Mouse (Mus musculus): Measurements from ENCODE around the gene Gss. TPM values are rescaled to one million over a fixed set of nuclear protein-coding genes. Genes with fewer than 3 reads are reported as not detected.

Gene Gss
- polyA plus RNA-seq, 1 experiment from 2014 or later: 16.7 TPM

DNA sequence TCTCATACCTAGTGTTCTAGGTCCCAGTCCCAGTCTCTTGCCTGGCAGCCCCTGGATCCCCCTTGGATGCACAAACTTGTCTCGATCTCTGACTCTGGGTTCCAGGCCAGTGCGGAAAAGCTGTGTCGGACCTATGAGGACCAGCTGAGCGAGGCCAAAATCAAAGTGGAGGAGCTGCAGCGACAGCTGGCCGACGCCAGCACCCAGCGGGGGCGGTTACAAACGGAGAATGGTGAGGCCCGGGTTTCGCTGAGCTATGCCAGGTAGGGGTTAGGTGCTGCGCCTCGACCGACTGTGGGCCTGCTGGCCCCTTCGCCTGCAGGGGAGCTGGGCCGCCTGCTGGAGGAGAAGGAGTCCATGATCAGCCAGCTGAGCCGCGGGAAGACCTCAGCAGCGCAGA, 37.5 kb upstream of the Gss start:
- Histone ChIP-seq H3K4me3 (no peak overlapping the region), H3K9me3 (replicated peaks) (no peaks in the 10 kb centered on the region), H3K4me1 (peaks cover 28% of the 10 kb centered on the region), H3K27me3 (peaks cover 62% of the 10 kb centered on the region), H3K4me2 (no peak overlapping the region; the same call in 1 of the 2 replicates), H3K27ac (no peak overlapping the region), H3K36me3 (ENCODE audit: poor library complexity, severe bottlenecking) (peaks cover 39% of the 10 kb centered on the region), H3K9ac (no peak overlapping the region; the same call in 1 of the 2 replicates)
- WGBS: 23% methylated on average over 20 of the region's 20 CpGs
- ATAC-seq: no peak

DNA sequence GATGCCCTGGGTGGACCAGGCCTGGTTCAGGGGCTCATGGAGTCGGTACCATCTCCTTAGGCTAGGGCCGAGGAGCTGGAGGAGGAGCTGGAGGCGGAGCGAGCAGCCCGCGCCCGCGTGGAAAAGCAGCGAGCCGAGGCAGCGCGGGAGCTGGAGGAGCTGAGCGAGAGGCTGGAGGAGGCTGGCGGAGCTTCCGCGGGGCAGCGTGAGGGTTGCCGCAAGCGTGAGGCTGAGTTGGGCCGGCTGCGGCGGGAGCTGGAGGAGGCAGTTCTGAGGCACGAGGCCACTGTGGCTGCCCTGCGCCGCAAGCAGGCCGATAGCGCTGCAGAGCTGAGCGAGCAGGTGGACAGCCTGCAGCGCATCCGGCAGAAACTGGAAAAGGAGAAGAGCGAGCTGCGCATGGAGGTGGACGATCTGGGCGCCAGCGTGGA, 36.6 kb upstream of the Gss start:
- ATAC-seq: peak; percentile 65
- H3K4me3 ChIP-seq: peak overlapping the region; percentile 38
- no peak overlapping the region for H3K27ac ChIP-seq
- H3K9me3 ChIP-seq (replicated peaks): no peaks in the 10 kb centered on the region
- H3K4me2 ChIP-seq: peak overlapping the region; percentile 83
- peaks cover 30% of the 10 kb centered on the region for H3K36me3 ChIP-seq (ENCODE audit: poor library complexity, severe bottlenecking)
- peaks cover 62% of the 10 kb centered on the region for H3K27me3 ChIP-seq
- H3K4me1 ChIP-seq: peaks cover 28% of the 10 kb centered on the region
- peak overlapping the region; percentile 60 for H3K9ac ChIP-seq
- WGBS: 2% methylated on average over 32 of the region's 35 CpGs

DNA sequence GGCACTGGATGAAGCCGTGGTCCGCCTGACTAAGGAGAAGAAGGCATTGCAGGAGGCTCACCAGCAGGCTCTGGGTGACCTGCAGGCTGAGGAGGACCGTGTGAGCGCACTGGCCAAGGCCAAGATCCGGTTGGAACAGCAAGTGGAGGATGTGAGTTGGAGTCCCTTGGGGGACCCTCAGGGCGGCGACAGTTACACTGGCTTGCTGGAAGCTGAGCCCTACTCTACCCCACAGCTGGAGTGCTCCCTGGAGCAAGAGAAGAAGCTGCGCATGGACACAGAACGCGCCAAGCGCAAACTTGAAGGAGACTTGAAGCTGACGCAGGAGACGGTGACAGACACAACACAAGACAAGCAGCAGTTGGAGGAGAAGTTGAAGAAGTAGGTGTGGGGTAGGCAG, 35.9 kb upstream of the Gss start:
- no peak for ATAC-seq
- no peak overlapping the region for H3K4me3 ChIP-seq
- peaks cover 62% of the 10 kb centered on the region for H3K27me3 ChIP-seq
- peaks cover 28% of the 10 kb centered on the region for H3K4me1 ChIP-seq
- H3K27ac ChIP-seq: no peak overlapping the region
- peak overlapping the region; percentile 83; the same call in 1 of the 2 replicates for H3K4me2 ChIP-seq
- H3K36me3 ChIP-seq (ENCODE audit: poor library complexity, severe bottlenecking): peaks cover 23% of the 10 kb centered on the region
- 77% methylated on average over 13 of the region's 13 CpGs for WGBS
- no peaks in the 10 kb centered on the region for H3K9me3 ChIP-seq (replicated peaks)
- peak overlapping the region; percentile 60; the same call in 1 of the 2 replicates for H3K9ac ChIP-seq

DNA sequence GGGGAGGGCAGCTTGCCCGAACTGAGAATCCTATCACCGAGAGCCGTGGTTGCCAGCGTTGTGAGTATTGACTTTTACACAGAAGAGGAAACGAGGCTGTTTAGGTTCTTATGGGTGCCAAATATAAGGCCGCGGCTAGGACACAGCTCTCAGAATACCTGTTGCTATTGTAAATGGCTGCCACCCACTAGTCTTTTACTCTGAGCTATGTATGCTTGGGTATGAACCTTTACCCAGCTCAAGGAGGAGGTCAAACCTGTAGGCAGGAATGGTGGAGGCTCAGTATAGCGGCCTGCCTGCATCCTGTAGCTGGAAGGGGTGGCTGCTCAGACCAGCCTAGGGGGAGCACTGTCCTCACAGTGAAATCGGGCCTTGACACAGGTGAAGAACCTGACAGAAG, 35.5 kb upstream of the Gss start:
- Histone ChIP-seq H3K4me1 (peaks cover 28% of the 10 kb centered on the region), H3K4me2 (no peak overlapping the region), H3K4me3 (no peak overlapping the region), H3K36me3 (ENCODE audit: poor library complexity, severe bottlenecking) (peaks cover 19% of the 10 kb centered on the region), H3K9ac (no peak overlapping the region), H3K9me3 (replicated peaks) (no peaks in the 10 kb centered on the region), H3K27ac (no peak overlapping the region), H3K27me3 (peaks cover 58% of the 10 kb centered on the region)
- ATAC-seq: no peak
- WGBS: 88% methylated on average over 9 of the region's 9 CpGs

DNA sequence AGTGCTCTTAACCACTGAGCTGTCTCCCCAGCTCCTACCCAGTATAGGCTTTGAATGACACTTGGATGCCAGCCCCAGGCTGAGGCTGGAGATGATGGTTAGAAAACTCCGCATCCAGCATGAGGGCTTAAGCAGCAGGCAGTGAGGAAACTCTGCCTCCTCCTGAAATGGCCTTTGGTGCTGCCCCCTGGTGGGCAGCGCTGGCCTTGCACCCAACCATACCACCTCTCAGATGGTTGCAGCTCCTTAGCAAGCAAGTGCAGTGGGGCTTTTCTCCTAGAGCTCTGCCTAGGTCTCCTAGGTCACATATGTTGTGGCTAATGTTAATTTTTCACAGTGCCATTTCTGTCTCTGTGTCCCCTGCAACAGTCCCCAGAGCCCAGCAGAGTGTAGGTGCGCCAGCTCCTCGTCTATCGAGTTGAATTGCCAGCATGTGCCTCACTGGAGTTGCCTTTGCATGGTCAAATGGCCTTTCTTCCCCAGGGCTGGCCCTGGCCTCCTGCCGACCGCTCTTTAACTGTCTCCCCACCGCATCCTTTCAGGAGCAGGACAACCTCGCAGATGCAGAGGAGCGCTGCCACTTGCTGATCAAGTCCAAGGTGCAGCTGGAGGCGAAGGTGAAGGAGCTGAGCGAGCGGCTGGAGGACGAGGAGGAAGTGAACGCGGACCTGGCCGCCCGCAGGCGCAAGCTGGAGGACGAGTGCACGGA, 34.6 kb upstream of the Gss start:
- WGBS: 41% methylated on average over 21 of the region's 21 CpGs

DNA sequence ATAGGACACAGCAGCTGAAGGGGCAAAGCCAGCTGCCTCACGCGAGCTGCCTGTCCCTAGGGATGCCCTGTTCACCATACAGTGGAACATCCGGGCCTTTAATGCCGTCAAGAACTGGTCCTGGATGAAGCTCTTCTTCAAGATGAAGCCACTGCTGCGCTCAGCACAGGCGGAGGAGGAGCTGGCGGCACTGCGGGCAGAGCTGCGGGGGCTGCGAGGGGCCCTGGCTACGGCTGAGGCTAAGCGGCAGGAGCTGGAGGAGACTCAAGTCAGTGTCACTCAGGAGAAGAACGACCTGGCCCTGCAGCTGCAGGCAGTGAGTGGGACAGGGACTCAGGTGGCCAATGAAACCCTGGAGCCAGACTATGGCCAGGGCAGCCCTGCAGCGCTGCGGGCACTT, 33.7 kb upstream of the Gss start:
- ATAC-seq: no peak
- Histone ChIP-seq H3K4me1 (peaks cover 24% of the 10 kb centered on the region), H3K36me3 (ENCODE audit: poor library complexity, severe bottlenecking) (peaks cover under 1% of the 10 kb centered on the region; the same call in 1 of the 2 replicates), H3K27me3 (peaks cover 40% of the 10 kb centered on the region), H3K4me2 (no peak overlapping the region), H3K27ac (no peak overlapping the region), H3K9me3 (replicated peaks) (no peaks in the 10 kb centered on the region), H3K4me3 (no peak overlapping the region), H3K9ac (no peak overlapping the region)
- 52% methylated on average over 15 of the region's 15 CpGs for WGBS

More for the DNA sequence above, 34.6 kb upstream of the Gss start:
- peaks cover 9% of the 10 kb centered on the region for H3K36me3 ChIP-seq (ENCODE audit: poor library complexity, severe bottlenecking)
- no peak overlapping the region for H3K4me3 ChIP-seq
- ATAC-seq: no peak
- H3K9me3 ChIP-seq (replicated peaks): no peaks in the 10 kb centered on the region
- H3K27ac ChIP-seq: no peak overlapping the region
- peaks cover 28% of the 10 kb centered on the region for H3K4me1 ChIP-seq
- no peak overlapping the region for H3K9ac ChIP-seq
- peaks cover 49% of the 10 kb centered on the region for H3K27me3 ChIP-seq
- H3K4me2 ChIP-seq: no peak overlapping the region

DNA sequence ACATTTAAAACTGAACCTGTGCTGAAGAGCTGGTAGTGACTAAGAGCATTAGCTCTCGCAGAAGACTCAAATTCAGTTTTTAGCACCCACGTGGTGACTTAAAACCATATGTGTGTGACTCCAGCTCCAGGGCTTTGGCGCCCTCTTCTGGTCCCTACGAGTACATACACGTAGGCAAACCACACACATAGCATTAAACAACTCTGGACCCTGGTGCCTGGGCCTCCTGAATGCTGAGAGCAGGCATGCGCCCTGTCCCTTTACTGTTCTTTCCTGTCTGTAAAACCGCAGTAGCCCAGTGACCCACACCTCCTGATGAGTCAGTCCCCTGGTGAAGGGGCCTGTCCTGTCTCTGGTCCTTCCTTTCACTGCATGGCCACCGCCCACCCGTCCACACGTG, 32.1 kb upstream of the Gss start:
- no peak overlapping the region for H3K4me3 ChIP-seq
- H3K36me3 ChIP-seq (ENCODE audit: poor library complexity, severe bottlenecking): no peaks in the 10 kb centered on the region
- no peak overlapping the region for H3K9ac ChIP-seq
- no peak overlapping the region for H3K4me2 ChIP-seq
- H3K27me3 ChIP-seq: peaks cover 28% of the 10 kb centered on the region
- H3K4me1 ChIP-seq: peaks cover 10% of the 10 kb centered on the region
- H3K27ac ChIP-seq: no peak overlapping the region
- H3K9me3 ChIP-seq (replicated peaks): no peaks in the 10 kb centered on the region
- 42% methylated on average over 10 of the region's 10 CpGs for WGBS
- ATAC-seq: no peak

DNA sequence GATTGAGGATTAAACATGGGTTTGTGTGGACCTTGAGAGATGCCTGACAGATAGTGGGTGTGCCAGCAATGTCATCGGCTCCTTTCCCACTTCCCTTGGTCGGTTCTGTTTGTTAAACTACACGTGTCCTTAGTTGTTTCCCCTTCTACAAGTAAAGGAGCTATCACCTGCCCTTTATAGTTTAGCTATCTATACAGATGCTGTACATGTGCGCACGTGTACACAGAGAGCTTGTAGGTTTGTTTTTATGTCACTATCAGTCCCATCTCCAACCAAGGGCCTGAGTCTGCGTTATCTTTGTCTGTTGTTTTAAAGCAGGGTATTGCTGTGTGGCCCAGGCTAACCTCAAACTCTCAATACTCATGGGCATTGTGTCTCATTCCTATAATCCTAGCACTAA, 31.4 kb upstream of the Gss start:
- Histone ChIP-seq H3K27me3 (peaks cover 22% of the 10 kb centered on the region), H3K4me3 (no peak overlapping the region), H3K36me3 (ENCODE audit: poor library complexity, severe bottlenecking) (no peaks in the 10 kb centered on the region), H3K4me2 (no peak overlapping the region), H3K9ac (no peak overlapping the region), H3K4me1 (peaks cover 2% of the 10 kb centered on the region), H3K27ac (no peak overlapping the region), H3K9me3 (replicated peaks) (no peaks in the 10 kb centered on the region)
- 90% methylated on average over 6 of the region's 6 CpGs for WGBS
- ATAC-seq: no peak

DNA sequence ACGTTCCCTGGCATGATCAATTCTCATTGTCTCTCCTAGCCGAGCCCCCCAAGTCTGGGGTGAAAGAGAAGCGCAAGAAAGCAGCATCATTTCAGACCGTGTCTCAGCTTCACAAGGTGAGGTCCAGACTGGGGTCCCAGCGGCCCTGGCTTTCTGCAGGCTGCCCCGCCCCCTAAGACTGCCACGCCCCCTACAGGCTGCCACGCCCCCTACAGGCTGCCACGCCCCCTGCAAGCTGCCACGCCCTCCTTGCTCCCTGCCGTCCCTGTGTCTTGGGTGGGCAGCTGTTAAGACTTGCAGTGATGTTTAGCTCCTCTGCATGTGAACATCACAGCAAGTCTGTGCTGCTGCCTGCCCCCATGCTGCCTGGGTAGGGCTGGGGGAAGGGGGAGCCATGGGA, 30.0 kb upstream of the Gss start:
- no peak overlapping the region for H3K4me3 ChIP-seq
- H3K4me1 ChIP-seq: no peaks in the 10 kb centered on the region
- peaks cover 8% of the 10 kb centered on the region for H3K27me3 ChIP-seq
- H3K4me2 ChIP-seq: no peak overlapping the region
- no peaks in the 10 kb centered on the region for H3K36me3 ChIP-seq (ENCODE audit: poor library complexity, severe bottlenecking)
- WGBS: 30% methylated on average over 11 of the region's 11 CpGs
- no peak for ATAC-seq
- H3K27ac ChIP-seq: no peak overlapping the region
- H3K9me3 ChIP-seq (replicated peaks): no peaks in the 10 kb centered on the region
- no peak overlapping the region for H3K9ac ChIP-seq

DNA sequence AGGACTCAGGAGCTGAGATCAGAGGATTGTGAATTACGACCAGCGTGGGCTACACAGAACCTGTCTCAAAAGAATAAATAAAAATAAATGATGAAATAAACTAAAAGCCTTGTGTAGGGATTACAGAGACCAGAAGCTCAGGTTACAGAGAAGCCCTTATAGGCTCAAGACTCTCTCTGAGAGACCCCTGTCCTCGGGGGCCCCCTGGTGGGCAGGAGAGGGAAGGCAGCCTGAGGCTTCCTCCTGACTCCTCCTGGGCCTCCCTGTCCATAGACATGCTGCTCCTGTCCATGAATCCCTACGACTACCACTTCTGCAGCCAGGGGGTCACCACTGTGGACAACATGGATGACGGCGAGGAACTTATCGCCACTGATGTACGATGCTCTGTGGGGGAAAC, 27.2 kb upstream of the Gss start:
- Histone ChIP-seq H3K9ac (no peak overlapping the region), H3K9me3 (replicated peaks) (no peaks in the 10 kb centered on the region), H3K4me2 (no peak overlapping the region), H3K4me3 (no peak overlapping the region), H3K4me1 (no peaks in the 10 kb centered on the region), H3K27me3 (0 out of 2 replicates have a peak, but pooled peaks cover 3% of the 10 kb centered on the region), H3K36me3 (ENCODE audit: poor library complexity, severe bottlenecking) (no peaks in the 10 kb centered on the region), H3K27ac (no peak overlapping the region)
- ATAC-seq: peak; percentile 51; the same call in 1 of the 2 replicates
- 25% methylated on average over 8 of the region's 8 CpGs for WGBS

DNA sequence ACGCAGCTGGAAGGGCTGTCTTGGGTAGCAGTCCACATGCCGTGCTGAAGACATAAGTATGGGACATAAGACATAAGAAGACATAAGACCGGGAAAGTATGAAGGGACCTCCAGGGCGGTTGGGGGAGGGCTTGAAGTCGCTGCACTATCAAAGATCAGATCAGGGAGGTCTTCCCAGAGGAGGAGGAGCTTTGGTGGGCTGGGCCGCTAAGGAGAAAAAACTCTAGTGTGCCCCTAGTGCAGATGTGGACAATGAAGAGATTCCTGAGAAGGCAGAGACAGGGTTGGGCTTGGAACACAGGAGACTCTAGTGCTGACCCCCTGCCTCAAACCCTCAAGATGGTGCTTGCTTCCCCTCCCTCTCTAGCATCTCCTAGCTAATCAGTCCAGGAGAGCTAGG, 24.4 kb upstream of the Gss start:
- Histone ChIP-seq H3K4me3 (no peak overlapping the region), H3K27ac (no peak overlapping the region), H3K27me3 (0 out of 2 replicates have a peak, but pooled peaks cover 12% of the 10 kb centered on the region), H3K9ac (no peak overlapping the region), H3K4me1 (peaks cover 7% of the 10 kb centered on the region), H3K36me3 (ENCODE audit: poor library complexity, severe bottlenecking) (no peaks in the 10 kb centered on the region), H3K9me3 (replicated peaks) (no peaks in the 10 kb centered on the region), H3K4me2 (no peak overlapping the region)
- no peak for ATAC-seq
- WGBS: 56% methylated on average over 6 of the region's 6 CpGs

DNA sequence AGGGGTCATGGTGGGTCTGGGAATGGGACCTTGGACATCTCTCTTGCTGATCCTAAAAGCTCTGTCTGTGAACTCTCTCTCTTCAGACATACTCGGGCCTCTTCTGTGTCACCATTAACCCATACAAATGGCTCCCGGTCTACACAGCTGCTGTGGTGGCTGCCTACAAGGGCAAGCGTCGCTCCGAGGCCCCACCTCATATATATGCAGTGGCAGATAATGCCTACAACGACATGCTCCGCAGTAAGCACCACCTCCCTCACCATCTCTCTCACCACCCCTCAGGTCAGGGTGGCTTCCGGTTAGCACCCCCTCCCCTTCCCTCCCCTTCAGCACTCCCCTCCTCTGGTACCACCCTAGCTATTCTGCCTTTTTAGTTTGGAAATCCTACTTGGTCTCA, 21.3 kb upstream of the Gss start:
- no peak for ATAC-seq
- Histone ChIP-seq H3K4me1 (peaks cover 7% of the 10 kb centered on the region), H3K4me3 (no peak overlapping the region; the same call in 1 of the 2 replicates), H3K27ac (no peak overlapping the region), H3K9me3 (replicated peaks) (no peaks in the 10 kb centered on the region), H3K4me2 (peak overlapping the region; percentile 58), H3K36me3 (ENCODE audit: poor library complexity, severe bottlenecking) (no peaks in the 10 kb centered on the region), H3K9ac (no peak overlapping the region), H3K27me3 (0 out of 2 replicates have a peak, but pooled peaks cover 9% of the 10 kb centered on the region)
- WGBS: 78% methylated on average over 8 of the region's 8 CpGs

Data from forebrain, embryonic 13.5 days (tissue).